Mouse (Mus musculus) hindbrain, postnatal 0 days (tissue): ENCODE measurements at regions not wholly inside any gene's neighbourhood (a gene's known extent, or its start where the extent isn't known, plus 50 kb on each side); places are given as distances from the start of the nearest gene placed in this dataset.
A peak's percentile ranks its signal among the peaks of the same experiment; 100 is the strongest.

Source experiments
- ATAC-seq: fragments of 200-750 bp; cut with Nextera tagmentation; 2 replicates; pipeline ENCODE4 v1.8.0; 2017; ENCODE audit warnings: mild to moderate bottlenecking, moderate TSS enrichment, moderate library complexity
- DNase-seq: peaks from one replicate; pipeline ENCODE4 v3.0.0-alpha.2; 2015; ENCODE audit warnings: low spot score
- H3K27ac ChIP-seq: fragments of 300-500 bp; sonication (generic); 2 replicates; pipeline ENCODE4 v1.5.1; 2014; ENCODE audit warnings: mild to moderate bottlenecking
- H3K27me3 ChIP-seq: fragments of 300-500 bp; sonication (generic); 2 replicates; pipeline ENCODE4 v1.6.1; 2014; ENCODE audit warnings: low read length, mixed read lengths; ENCODE audit not compliant: insufficient read depth
- H3K36me3 ChIP-seq: fragments of 300-500 bp; sonication (generic); 2 replicates; pipeline ENCODE4 v1.6.1; 2014; ENCODE audit warnings: low read length, mixed read lengths; ENCODE audit not compliant: insufficient read depth
- H3K4me1 ChIP-seq: fragments of 300-500 bp; sonication (generic); 2 replicates; pipeline ENCODE4 v1.6.1; 2014; ENCODE audit warnings: antibody characterized with exemption, low read length, mixed read lengths; ENCODE audit not compliant: insufficient read depth
- H3K4me2 ChIP-seq: fragments of 300-500 bp; sonication (generic); 2 replicates; pipeline ENCODE4 v1.6.1; 2014; ENCODE audit warnings: low read depth, mild to moderate bottlenecking, low read length, moderate library complexity, mixed read lengths
- H3K4me3 ChIP-seq: fragments of 300-500 bp; sonication (generic); 2 replicates; pipeline ENCODE4 v1.5.1; 2014; ENCODE audit warnings: low read length
- H3K9ac ChIP-seq: fragments of 300-500 bp; sonication (generic); replicated peaks from 2 replicates; pipeline ENCODE4 v1.6.1; 2014; ENCODE audit warnings: mild to moderate bottlenecking, low read length, moderate library complexity, mixed read lengths
- H3K9me3 ChIP-seq: fragments of 300-500 bp; sonication (generic); 2 replicates; pipeline ENCODE4 v1.6.1; 2016; ENCODE audit warnings: low read length, mixed read lengths
- CTCF ChIP-seq: IDR thresholded peaks from 2 replicates; pipeline ENCODE4 v1.5.1; 2016; ENCODE audit warnings: antibody characterized with exemption, control low read depth, low read depth
- WGBS: fragments of 180-500 bp; shearing (Covaris S2); extraction: QIAGEN DNeasy Blood & Tissue Kit; methylation state at CpG from one replicate; pipeline ENCODE4 v1.1.7; 2014; 5-methylcytosine and 5-hydroxymethylcytosine counted together

DNA sequence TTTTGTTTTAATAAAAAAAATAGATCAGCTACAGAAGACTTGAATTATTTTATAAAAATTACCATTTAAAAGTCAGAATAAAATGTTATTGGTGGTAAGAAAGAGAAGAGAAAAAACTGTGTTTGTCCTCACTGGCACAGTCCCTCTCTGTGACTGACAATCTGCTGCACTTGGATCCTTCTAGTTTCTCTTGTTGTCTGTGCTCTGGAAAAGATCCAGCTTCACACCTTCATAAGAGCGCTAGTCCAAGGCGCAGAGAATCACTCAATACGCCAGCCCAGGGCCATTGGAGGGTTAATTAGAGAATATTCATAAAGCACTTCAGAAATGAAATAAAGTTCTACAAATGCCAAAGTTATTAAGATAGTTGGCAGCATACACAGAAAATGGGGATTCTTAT is 153.8 kb downstream of the Lmbrd1 start:
- no peaks in the 10 kb centered on the region for H3K36me3 ChIP-seq
- TF ChIP-seq CTCF, result no peak
- no peaks in the 10 kb centered on the region for H3K4me1 ChIP-seq
- no peak overlapping the region for H3K9ac ChIP-seq
- WGBS, result 78% methylated on average over 3 of the region's 3 CpGs
- no peak for ATAC-seq
- H3K27me3 ChIP-seq, result no peaks in the 10 kb centered on the region
- H3K4me3 ChIP-seq, result no peak overlapping the region
- H3K9me3 ChIP-seq, result no peaks in the 10 kb centered on the region
- H3K27ac ChIP-seq, result no peak overlapping the region
- DNase-seq, result no peak
- H3K4me2 ChIP-seq, result no peak overlapping the region

DNA sequence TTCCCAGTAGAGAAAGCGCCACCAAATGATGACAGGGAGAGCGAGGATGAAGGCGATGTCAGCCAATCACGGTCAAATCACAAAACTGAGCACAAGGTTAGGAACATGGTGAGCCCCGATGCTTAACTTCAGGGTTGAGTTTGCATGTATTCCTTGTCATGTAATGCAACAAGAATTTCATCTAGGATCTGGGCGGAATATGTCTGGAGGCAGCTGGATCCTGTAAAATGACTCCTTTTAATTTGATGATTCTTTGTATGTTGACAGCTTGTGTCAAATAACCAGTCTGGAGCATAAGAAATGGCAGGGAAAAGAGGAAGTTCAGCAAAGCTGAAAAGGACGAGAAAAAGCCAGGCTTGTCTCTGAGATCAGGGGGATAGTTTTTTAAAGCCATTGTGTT is 188.4 kb downstream of the Lmbrd1 start:
- Histone ChIP-seq H3K4me1 (no peaks in the 10 kb centered on the region), H3K27ac (no peak overlapping the region), H3K9me3 (no peaks in the 10 kb centered on the region), H3K27me3 (no peaks in the 10 kb centered on the region), H3K4me3 (no peak overlapping the region), H3K9ac (no peak overlapping the region), H3K36me3 (no peaks in the 10 kb centered on the region), H3K4me2 (no peak overlapping the region)
- WGBS, result 81% methylated on average over 7 of the region's 7 CpGs
- no peak for ATAC-seq
- TF ChIP-seq CTCF, result no peak
- DNase-seq, result no peak

DNA sequence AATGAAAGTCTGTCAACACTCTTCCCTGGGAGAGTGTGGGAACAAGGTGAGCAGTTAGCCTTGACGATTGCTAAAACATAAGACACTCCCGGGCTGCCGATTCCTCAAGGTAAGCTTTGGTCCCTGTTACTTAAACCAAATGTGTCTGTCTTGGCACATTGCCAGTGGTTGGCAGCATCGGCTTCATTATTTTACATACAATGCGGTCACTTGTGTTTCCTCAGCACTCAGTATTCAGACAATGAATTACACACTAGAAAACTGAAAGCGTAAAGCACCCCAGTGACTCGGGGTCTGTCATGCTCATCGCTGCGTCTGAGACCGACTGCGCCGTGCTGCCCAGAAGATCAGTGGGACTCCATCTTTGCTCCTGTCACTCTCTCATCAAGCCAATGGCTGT is 191.3 kb downstream of the Lmbrd1 start:
- H3K36me3 ChIP-seq, result no peaks in the 10 kb centered on the region
- no peaks in the 10 kb centered on the region for H3K9me3 ChIP-seq
- TF ChIP-seq CTCF, result no peak
- ATAC-seq (peak; percentile 81), DNase-seq (peak; percentile 77)
- H3K4me3 ChIP-seq, result peak overlapping the region; percentile 23
- H3K27me3 ChIP-seq, result no peaks in the 10 kb centered on the region
- H3K27ac ChIP-seq, result peak overlapping the region; percentile 17
- no peak overlapping the region; the same call in 1 of the 2 replicates for H3K9ac ChIP-seq
- 19% methylated on average over 12 of the region's 12 CpGs for WGBS
- no peaks in the 10 kb centered on the region for H3K4me1 ChIP-seq
- peak overlapping the region; percentile 49 for H3K4me2 ChIP-seq

DNA sequence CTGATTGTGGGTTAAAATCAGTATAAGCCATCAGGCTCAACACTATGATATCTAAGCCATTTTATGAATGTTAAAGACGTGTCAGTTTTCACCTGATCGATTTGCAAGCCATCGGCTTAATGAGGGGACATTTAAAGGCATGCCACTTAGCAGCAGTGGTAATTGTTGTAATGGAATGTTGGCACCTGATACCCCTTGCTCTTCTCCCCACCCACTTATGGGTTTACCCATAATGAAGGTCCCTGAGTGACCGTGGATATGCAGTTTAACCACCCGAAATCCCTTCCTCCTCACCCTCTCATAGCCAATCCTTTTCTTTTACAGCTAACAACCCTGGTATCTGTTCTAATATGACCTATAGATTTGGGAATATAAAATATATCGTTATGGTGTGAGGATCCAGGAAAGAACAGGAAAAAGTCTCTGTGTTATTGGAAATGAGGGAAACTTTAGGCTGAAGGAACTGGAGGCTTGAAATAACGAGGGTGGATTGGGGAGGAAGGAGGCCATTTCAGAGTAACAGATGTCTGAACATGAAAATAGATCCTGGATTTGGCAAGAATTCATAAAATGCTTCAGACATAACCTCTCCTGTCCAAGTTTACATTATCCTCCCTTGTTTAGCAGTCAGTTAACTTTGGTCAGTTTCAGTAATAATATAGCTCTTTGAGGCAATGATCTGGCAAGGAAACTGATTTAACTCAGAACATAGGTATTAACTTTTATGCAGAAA is 192.4 kb downstream of the Lmbrd1 start:
- H3K4me1 ChIP-seq, result no peaks in the 10 kb centered on the region
- DNase-seq, result no peak
- no peak overlapping the region for H3K4me2 ChIP-seq
- no peaks in the 10 kb centered on the region for H3K36me3 ChIP-seq
- WGBS, result 61% methylated on average over 7 of the region's 7 CpGs
- H3K27ac ChIP-seq, result no peak overlapping the region
- ATAC-seq, result 0 out of 2 replicates have a peak, but pooled peaks have one; percentile 12
- no peak overlapping the region for H3K9ac ChIP-seq
- no peaks in the 10 kb centered on the region for H3K27me3 ChIP-seq
- TF ChIP-seq CTCF, result no peak
- no peak overlapping the region for H3K4me3 ChIP-seq
- H3K9me3 ChIP-seq, result no peaks in the 10 kb centered on the region

DNA sequence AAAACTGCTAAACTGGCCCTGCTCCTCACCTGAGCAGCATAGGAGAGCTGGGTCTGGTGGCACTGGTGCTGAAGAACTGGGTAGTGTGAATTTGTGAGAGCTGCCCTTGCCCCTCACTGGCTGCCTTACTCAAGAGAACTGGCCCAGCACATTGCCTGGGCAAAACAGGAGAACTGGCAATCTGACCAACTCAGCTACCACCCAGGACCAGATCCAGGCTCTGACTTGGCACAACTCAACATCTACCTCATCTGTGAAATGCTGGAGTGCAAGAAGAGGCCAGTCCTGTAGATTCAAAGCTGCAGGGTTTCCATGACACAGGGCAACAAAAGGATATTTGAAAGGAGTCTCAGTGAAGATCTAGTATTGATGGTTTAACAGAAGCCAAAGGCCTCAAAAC is 198.6 kb downstream of the Lmbrd1 start:
- Histone ChIP-seq H3K27me3 (no peaks in the 10 kb centered on the region), H3K9me3 (no peaks in the 10 kb centered on the region), H3K36me3 (no peaks in the 10 kb centered on the region), H3K9ac (no peak overlapping the region), H3K27ac (no peak overlapping the region), H3K4me3 (no peak overlapping the region), H3K4me1 (no peaks in the 10 kb centered on the region), H3K4me2 (no peak overlapping the region)
- ATAC-seq, result no peak
- no peak for TF ChIP-seq CTCF
- no peak for DNase-seq

DNA sequence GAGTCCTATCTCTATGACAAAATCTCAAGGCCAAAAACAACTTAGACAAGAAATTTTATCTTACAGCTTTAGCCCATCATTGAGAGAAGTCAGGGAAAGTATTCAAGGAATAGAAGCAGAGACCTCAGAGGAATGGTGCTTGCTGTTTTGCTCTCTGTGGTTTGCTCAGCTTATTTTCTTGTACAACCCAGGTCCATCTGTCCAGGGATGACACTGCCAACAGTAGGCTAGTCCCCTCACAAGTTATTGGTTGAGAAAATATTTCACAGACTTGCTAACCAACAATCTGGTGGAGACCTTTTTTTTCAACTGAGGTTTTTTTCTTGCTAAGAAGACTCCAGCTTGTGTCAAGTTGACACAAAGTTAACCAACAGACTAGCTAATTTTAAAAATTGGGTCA is 205.2 kb downstream of the Lmbrd1 start:
- Histone ChIP-seq H3K9ac (no peak overlapping the region), H3K9me3 (no peaks in the 10 kb centered on the region), H3K36me3 (no peaks in the 10 kb centered on the region), H3K4me2 (no peak overlapping the region), H3K27me3 (no peaks in the 10 kb centered on the region), H3K4me1 (no peaks in the 10 kb centered on the region), H3K27ac (no peak overlapping the region), H3K4me3 (no peak overlapping the region)
- ATAC-seq, result no peak
- DNase-seq, result no peak
- no peak for TF ChIP-seq CTCF

DNA sequence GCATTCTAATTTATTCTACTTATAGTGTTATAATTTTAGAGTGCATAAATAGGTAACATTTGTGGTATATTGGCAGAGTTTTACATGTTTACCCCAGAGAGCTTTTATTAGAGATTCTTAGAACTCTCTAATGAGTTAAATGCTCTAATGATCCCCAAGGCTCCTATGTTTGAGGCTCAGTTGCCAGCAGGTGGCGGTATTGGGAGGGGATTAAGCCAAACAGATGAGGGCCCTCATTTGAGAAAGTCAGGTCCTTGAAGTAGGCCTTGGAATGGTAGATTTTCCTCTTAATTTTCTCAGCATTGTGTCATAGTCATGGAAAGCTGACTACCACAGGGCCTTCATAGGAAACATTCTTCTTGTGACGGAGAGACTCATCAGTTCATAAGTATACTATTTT is 222.8 kb downstream of the Lmbrd1 start:
- H3K9ac ChIP-seq, result no peak overlapping the region
- TF ChIP-seq CTCF, result peak; percentile 71
- H3K9me3 ChIP-seq, result no peaks in the 10 kb centered on the region
- 38% methylated on average over 2 of the region's 2 CpGs for WGBS
- no peak overlapping the region for H3K4me3 ChIP-seq
- no peak overlapping the region for H3K27ac ChIP-seq
- H3K4me1 ChIP-seq, result no peaks in the 10 kb centered on the region
- DNase-seq, result peak; percentile 76
- no peaks in the 10 kb centered on the region for H3K36me3 ChIP-seq
- H3K4me2 ChIP-seq, result no peak overlapping the region
- ATAC-seq, result no peak
- H3K27me3 ChIP-seq, result no peaks in the 10 kb centered on the region
